Mouse (Mus musculus) E14TG2a.4 (cell line): Measurements from ENCODE around the gene Clstn1.

Source experiments
- H3K27me3 ChIP-seq: 2 replicates; pipeline ENCODE4 v1.6.1; 2014; ENCODE audit warnings: low read length, control low read depth; ENCODE audit not compliant: insufficient read depth
- H3K36me3 ChIP-seq: 2 replicates; pipeline ENCODE4 v1.6.1; 2014; ENCODE audit warnings: low read length, control low read depth; ENCODE audit not compliant: insufficient read depth
- H3K4me1 ChIP-seq: replicated peaks from 2 replicates; pipeline ENCODE4 v1.6.1; 2014; ENCODE audit warnings: low read depth, low read length, control low read depth
- H3K4me3 ChIP-seq: replicated peaks from 2 replicates; pipeline ENCODE4 v1.5.1; 2014; ENCODE audit warnings: mild to moderate bottlenecking, low read length
- H3K9me3 ChIP-seq: 2 replicates; pipeline ENCODE4 v1.6.1; 2014; ENCODE audit warnings: low read length, control low read depth
- CTCF ChIP-seq: conservative IDR thresholded peaks from 2 replicates; pipeline ENCODE4 v1.5.1; 2014; ENCODE audit warnings: low read length
- NANOG ChIP-seq: IDR thresholded peaks from 2 replicates; pipeline ENCODE4 v1.6.1; 2014; ENCODE audit warnings: borderline replicate concordance, low read length, mixed read lengths
- POU5F1 ChIP-seq: IDR thresholded peaks from 2 replicates; pipeline ENCODE4 v1.6.1; 2014; ENCODE audit warnings: low read length, borderline replicate concordance

Gene Clstn1

GRCm38 (mm10) chr4:149549221-149549925 is 36.9 kb upstream of the Clstn1 start:
- peaks cover 21% of the 10 kb centered on the region; the same call in 1 of the 2 replicates for H3K36me3 ChIP-seq
- TF ChIP-seq CTCF = peak; percentile 75
- no peak for TF ChIP-seq POU5F1
- no peak overlapping the region for H3K4me3 ChIP-seq
- no peaks in the 10 kb centered on the region for H3K27me3 ChIP-seq
- H3K4me1 ChIP-seq = peaks cover 47% of the 10 kb centered on the region
- H3K9me3 ChIP-seq = peaks cover 6% of the 10 kb centered on the region

GRCm38 (mm10) chr4:149550866-149551265 is 35.4 kb upstream of the Clstn1 start:
- Histone ChIP-seq H3K4me3 (no peak overlapping the region), H3K9me3 (peaks cover 6% of the 10 kb centered on the region), H3K27me3 (no peaks in the 10 kb centered on the region), H3K36me3 (peaks cover 19% of the 10 kb centered on the region; the same call in 1 of the 2 replicates), H3K4me1 (peaks cover 34% of the 10 kb centered on the region)
- no peak for TF ChIP-seq POU5F1
- TF ChIP-seq NANOG = no peak
- no peak for TF ChIP-seq CTCF

GRCm38 (mm10) chr4:149551696-149552095 is 34.6 kb upstream of the Clstn1 start:
- Histone ChIP-seq H3K4me1 (peaks cover 26% of the 10 kb centered on the region), H3K9me3 (peaks cover 6% of the 10 kb centered on the region), H3K4me3 (no peak overlapping the region), H3K27me3 (no peaks in the 10 kb centered on the region), H3K36me3 (peaks cover 12% of the 10 kb centered on the region; the same call in 1 of the 2 replicates)
- TF ChIP-seq POU5F1 (no peak), NANOG (no peak), CTCF (no peak)

- peaks cover 6% of the 10 kb centered on the region for H3K9me3 ChIP-seq
- no peak overlapping the region for H3K4me3 ChIP-seq
- peaks cover 13% of the 10 kb centered on the region for H3K4me1 ChIP-seq
- TF ChIP-seq NANOG (no peak), POU5F1 (no peak)
- H3K27me3 ChIP-seq = no peaks in the 10 kb centered on the region
- H3K36me3 ChIP-seq = peaks cover 6% of the 10 kb centered on the region
Measured at GRCm38 (mm10) chr4:149553834-149554233, 32.4 kb upstream of the Clstn1 start.

- no peaks in the 10 kb centered on the region for H3K27me3 ChIP-seq
- H3K4me1 ChIP-seq = peaks cover 6% of the 10 kb centered on the region
- TF ChIP-seq CTCF = no peak
- TF ChIP-seq POU5F1 = no peak
- no peak overlapping the region for H3K4me3 ChIP-seq
- peaks cover 1% of the 10 kb centered on the region for H3K36me3 ChIP-seq
- peaks cover 9% of the 10 kb centered on the region for H3K9me3 ChIP-seq
Measured at GRCm38 (mm10) chr4:149556111-149556510, 30.2 kb upstream of the Clstn1 start.

GRCm38 (mm10) chr4:149557905-149558304 is 28.4 kb upstream of the Clstn1 start:
- H3K36me3 ChIP-seq = no peaks in the 10 kb centered on the region; the same call in 1 of the 2 replicates
- peaks cover 9% of the 10 kb centered on the region for H3K9me3 ChIP-seq
- H3K27me3 ChIP-seq = no peaks in the 10 kb centered on the region
- peaks cover 23% of the 10 kb centered on the region for H3K4me1 ChIP-seq
- TF ChIP-seq CTCF (no peak), NANOG (no peak), POU5F1 (no peak)
- H3K4me3 ChIP-seq = no peak overlapping the region

GRCm38 (mm10) chr4:149558389-149558788 is 27.9 kb upstream of the Clstn1 start:
- no peak overlapping the region for H3K4me3 ChIP-seq
- peaks cover 28% of the 10 kb centered on the region for H3K4me1 ChIP-seq
- H3K36me3 ChIP-seq = no peaks in the 10 kb centered on the region; the same call in 1 of the 2 replicates
- H3K27me3 ChIP-seq = no peaks in the 10 kb centered on the region
- H3K9me3 ChIP-seq = peaks cover 9% of the 10 kb centered on the region
- TF ChIP-seq CTCF (no peak), NANOG (no peak), POU5F1 (no peak)

GRCm38 (mm10) chr4:149561392-149561791 is 24.9 kb upstream of the Clstn1 start:
- peaks cover 51% of the 10 kb centered on the region for H3K4me1 ChIP-seq
- peaks cover 5% of the 10 kb centered on the region; the same call in 1 of the 2 replicates for H3K36me3 ChIP-seq
- no peaks in the 10 kb centered on the region for H3K27me3 ChIP-seq
- TF ChIP-seq POU5F1 = no peak
- TF ChIP-seq NANOG = no peak
- TF ChIP-seq CTCF = no peak
- peaks cover 3% of the 10 kb centered on the region; the same call in 1 of the 2 replicates for H3K9me3 ChIP-seq
- no peak overlapping the region for H3K4me3 ChIP-seq
